Mouse (Mus musculus) erythroid progenitor cell, adult 5-6 weeks (primary cell): Measurements from ENCODE around the gene Atg4a. TPM values are rescaled to one million over a fixed set of nuclear protein-coding genes. Genes with fewer than 3 reads are reported as not detected.
A peak's percentile ranks its signal among the peaks of the same experiment; 100 is the strongest.

Source experiments
- ATAC-seq: replicated peaks from 2 replicates; pipeline ENCODE4 v1.8.0; 2016; ENCODE audit warnings: moderate number of reproducible peaks, mild to moderate bottlenecking, moderate TSS enrichment, inconsistent platforms; ENCODE audit not compliant: poor library complexity, low FRiP score, severe bottlenecking
- total RNA-seq, 2 experiments: library from RNA; stranded (forward) in 1 of 2; stranded (reverse) in 1 of 2; fragments of 150-400 nt in 1 of 2; fragments of 186-747, 209-891 nt in 1 of 2; gene quantifications; 2 replicates each; pipeline versions ENCODE4 v1.2.3 to v1.2.4; 2015 to 2017; ENCODE audit warnings: low replicate concordance in 2 of 2

Atg4a gene
- total RNA-seq (2015; ENCODE audit: low replicate concordance) (91.9 and 102 TPM in 2 replicates), total RNA-seq (2017; ENCODE audit: low replicate concordance) (80.8 and 113 TPM in 2 replicates)

- peak; percentile 87 for ATAC-seq
Measured at GRCm38 (mm10) chrX:140956272-140956940, at the start of gene Atg4a, which contains the start of gene Psmd10. Gene Atg4a (plus strand): TSS chrX:140956907. Gene Psmd10 (minus strand): TSS chrX:140956728.

GRCm38 (mm10) chrX:140907360-140907759, 49.3 kb upstream of the Atg4a start, which contains the start of gene Vsig1:
Gene Vsig1 (plus strand): TSS chrX:140907608.
- ATAC-seq, result no peak

GRCm38 (mm10) chrX:140921321-140921720, 35.4 kb upstream of the Atg4a start:
- no peak for ATAC-seq

- no peak for ATAC-seq
Measured at GRCm38 (mm10) chrX:140932066-140932465, 24.6 kb upstream of the Atg4a start.

- no peak for ATAC-seq
Measured at GRCm38 (mm10) chrX:140933263-140933662, 23.4 kb upstream of the Atg4a start.

- no peak for ATAC-seq
Measured at GRCm38 (mm10) chrX:140936271-140936670, 20.4 kb upstream of the Atg4a start.

- ATAC-seq, result peak; percentile 83
Measured at GRCm38 (mm10) chrX:140953618-140954017, 3.1 kb upstream of the Atg4a start.

- ATAC-seq, result peak; percentile 10
Measured at GRCm38 (mm10) chrX:140956959-140957358, 252 bp downstream of the Atg4a start.

- ATAC-seq, result no peak
Measured at GRCm38 (mm10) chrX:140978943-140979342, 22.2 kb downstream of the Atg4a start.

- ATAC-seq, result no peak
Measured at GRCm38 (mm10) chrX:140979546-140979945, 22.8 kb downstream of the Atg4a start.

- ATAC-seq, result no peak
Measured at GRCm38 (mm10) chrX:140980163-140980562, 23.5 kb downstream of the Atg4a start.

- no peak for ATAC-seq
Measured at GRCm38 (mm10) chrX:140983206-140983960, 26.7 kb downstream of the Atg4a start.

GRCm38 (mm10) chrX:140984795-140985194, 28.1 kb downstream of the Atg4a start:
- no peak for ATAC-seq

GRCm38 (mm10) chrX:140985256-140985655, 28.5 kb downstream of the Atg4a start:
- no peak for ATAC-seq

- ATAC-seq, result peak; percentile 61
Measured at GRCm38 (mm10) chrX:140996909-140997516, 40.3 kb downstream of the Atg4a start.

- no peak for ATAC-seq
Measured at GRCm38 (mm10) chrX:140997912-140998545, 41.3 kb downstream of the Atg4a start.

GRCm38 (mm10) chrX:140998885-140999284, 42.2 kb downstream of the Atg4a start:
- ATAC-seq, result 0 out of 2 replicates have a peak, but pooled peaks have one; percentile 46

- no peak for ATAC-seq
Measured at GRCm38 (mm10) chrX:141149705-141150104, 193.0 kb downstream of the Atg4a start.

GRCm38 (mm10) chrX:141150290-141150689, 193.6 kb downstream of the Atg4a start:
- ATAC-seq, result no peak

GRCm38 (mm10) chrX:141151182-141151581, 194.5 kb downstream of the Atg4a start:
- 0 out of 2 replicates have a peak, but pooled peaks have one; percentile 45 for ATAC-seq
